ENCODE assay signal across 17 mouse cellular contexts in the genomic region with DNA sequence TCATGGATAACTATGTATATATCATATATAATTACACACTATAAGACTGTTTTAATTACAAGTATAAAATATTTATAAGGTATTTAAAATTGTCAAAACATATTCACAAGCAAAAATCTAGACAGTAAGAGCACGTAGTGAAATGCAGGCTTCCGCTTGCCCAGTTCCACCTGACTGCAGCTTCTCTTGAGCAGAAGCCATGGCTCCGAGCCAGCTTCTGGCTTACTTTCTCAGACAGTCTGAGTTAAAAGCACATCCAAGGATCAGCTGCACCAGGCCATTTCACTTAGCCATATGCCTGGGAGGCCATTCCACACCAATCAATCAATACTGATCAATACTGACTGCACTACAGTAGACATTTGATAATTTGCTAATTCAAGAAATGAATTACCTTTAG. TPM values are rescaled to one million over a fixed set of nuclear protein-coding genes. Genes with fewer than 3 reads are reported as not detected.
A peak's percentile ranks its signal among the peaks of the same experiment; 100 is the strongest.
DNase-seq lines count a peak whose midpoint lies in the region; ATAC-seq and TF ChIP-seq lines count a peak whose summit lies in the region.
"Had no signal": no experiment of that assay in that cellular context is flagged by ENCODE, and none has a peak within 500 bp of the region (broad histone marks: within the 10 kb centered on the region; RNA-seq: fewer than 3 reads in every experiment).

No protein-coding gene starts in this region.

- H3K9me3 ChIP-seq in hindbrain, postnatal 0 days (ENCODE audit: low read length), result no peaks in the 10 kb centered on the region
- no peaks in the 10 kb centered on the region for H3K9me3 ChIP-seq in hindbrain, embryonic 16.5 days (ENCODE audit: control insufficient read depth, low read length)
- no peaks in the 10 kb centered on the region for H3K9me3 ChIP-seq in hindbrain, embryonic 13.5 days
- H3K9me3 ChIP-seq: embryonic facial prominence, embryonic 12.5 days; forebrain, embryonic 12.5 days had no signal

- ATAC-seq in hindbrain, postnatal 0 days, result no peak
- no peak for ATAC-seq in hindbrain, embryonic 16.5 days
- no peak for ATAC-seq in hindbrain, embryonic 13.5 days (ENCODE audit: low FRiP score)
- ATAC-seq: activated CD4-positive, CD25-positive, alpha-beta regulatory T cell, adult 4 months; midbrain, embryonic 16.5 days had no signal

- H3K27ac ChIP-seq in hindbrain, postnatal 0 days, result no peak overlapping the region
- H3K27ac ChIP-seq in hindbrain, embryonic 16.5 days (ENCODE audit: low read depth, low read length), result no peak overlapping the region
- no peak overlapping the region for H3K27ac ChIP-seq in hindbrain, embryonic 13.5 days
- H3K27ac ChIP-seq: embryonic facial prominence, embryonic 12.5 days; forebrain, embryonic 12.5 days; kidney, postnatal 0 days; liver, embryonic 14.5 days had no signal

- no peaks in the 10 kb centered on the region for H3K27me3 ChIP-seq in hindbrain, postnatal 0 days (ENCODE audit: insufficient read depth, low read length)
- H3K27me3 ChIP-seq in hindbrain, embryonic 16.5 days (replicated peaks; ENCODE audit: control insufficient read depth, insufficient read depth, low read length), result no peaks in the 10 kb centered on the region
- H3K27me3 ChIP-seq in hindbrain, embryonic 13.5 days, result no peaks in the 10 kb centered on the region
- H3K27me3 ChIP-seq: embryonic facial prominence, embryonic 12.5 days; forebrain, embryonic 12.5 days had no signal

- no peaks in the 10 kb centered on the region for H3K4me1 ChIP-seq in hindbrain, postnatal 0 days (ENCODE audit: insufficient read depth, low read length)
- no peaks in the 10 kb centered on the region for H3K4me1 ChIP-seq in hindbrain, embryonic 16.5 days (ENCODE audit: control insufficient read depth, insufficient read depth, low read depth, low read length)
- H3K4me1 ChIP-seq in hindbrain, embryonic 13.5 days (replicated peaks), result peaks cover 6% of the 10 kb centered on the region; the same call in 1 of the 2 replicates
- H3K4me1 ChIP-seq: embryonic facial prominence, embryonic 12.5 days had no signal

- DNase-seq in hindbrain, postnatal 0 days (ENCODE audit: low spot score), result peak; percentile 61
- DNase-seq in right cerebral cortex, postnatal 10 days (ENCODE audit: low spot score in 2 of 2), result peak; percentile 38 to 44
- no peak for DNase-seq in right cerebral cortex, postnatal 36 days (ENCODE audit: low spot score in 2 of 2)
- DNase-seq in cerebellum, postnatal 10 days, result peak; percentile 71 to 77
- DNase-seq in skeletal muscle tissue, adult 2 months (ENCODE audit: low read depth, low spot score), result peak; percentile 31
- no peak for DNase-seq in adrenal gland, postnatal 25 days
- DNase-seq: thymus, postnatal 14 days had no signal

- TF ChIP-seq CTCF in hindbrain, postnatal 0 days (IDR thresholded peaks at IDR 0.05; ENCODE audit: low read depth), result no peak

- 62% methylated on average over 3 of the region's 3 CpGs for WGBS in hindbrain, postnatal 0 days
- WGBS in hindbrain, embryonic 16.5 days, result 71% methylated on average over 3 of the region's 3 CpGs
- WGBS in hindbrain, embryonic 13.5 days, result 69% methylated on average over 3 of the region's 3 CpGs

- H3K9ac ChIP-seq in hindbrain, postnatal 0 days (replicated peaks; ENCODE audit: low read length), result no peak overlapping the region
- no peak overlapping the region for H3K9ac ChIP-seq in hindbrain, embryonic 16.5 days (ENCODE audit: low read depth, low read length)
- no peak overlapping the region for H3K9ac ChIP-seq in hindbrain, embryonic 13.5 days
- H3K9ac ChIP-seq: embryonic facial prominence, embryonic 12.5 days; forebrain, embryonic 12.5 days; liver, embryonic 14.5 days had no signal

- H3K36me3 ChIP-seq in hindbrain, postnatal 0 days (ENCODE audit: insufficient read depth, low read length), result peaks cover 12% of the 10 kb centered on the region; the same call in 1 of the 2 replicates
- no peaks in the 10 kb centered on the region; the same call in 1 of the 2 replicates for H3K36me3 ChIP-seq in hindbrain, embryonic 16.5 days (ENCODE audit: control insufficient read depth, insufficient read depth, low read length)
- peaks cover 30% of the 10 kb centered on the region for H3K36me3 ChIP-seq in hindbrain, embryonic 13.5 days

- H3K4me3 ChIP-seq in hindbrain, postnatal 0 days (ENCODE audit: low read length), result no peak overlapping the region
- H3K4me3 ChIP-seq in hindbrain, embryonic 16.5 days (ENCODE audit: low read length), result no peak overlapping the region
- no peak overlapping the region for H3K4me3 ChIP-seq in hindbrain, embryonic 13.5 days
- H3K4me3 ChIP-seq: embryonic facial prominence, embryonic 12.5 days; forebrain, embryonic 12.5 days had no signal

- H3K4me2 ChIP-seq in hindbrain, postnatal 0 days (ENCODE audit: low read depth, low read length), result no peak overlapping the region
- H3K4me2 ChIP-seq in hindbrain, embryonic 16.5 days (ENCODE audit: low read length), result no peak overlapping the region
- no peak overlapping the region for H3K4me2 ChIP-seq in hindbrain, embryonic 13.5 days
- H3K4me2 ChIP-seq: embryonic facial prominence, embryonic 12.5 days; forebrain, embryonic 12.5 days; heart, embryonic 11.5 days had no signal

RNA-seq across cellular contexts. Expression of a gene that starts 10.5 kb away (rescaled TPM):
- 39.2 and 42.8 TPM in 2 replicates for total RNA-seq in hindbrain, postnatal 0 days (2014; rRNA removed)
- polyA plus RNA-seq in hindbrain, postnatal 0 days (2015; fragmentation: Nextera tagmentation; extraction: Ambion mirVana), result 58.9 and 59.0 TPM in 2 replicates
- polyA plus RNA-seq in hindbrain, embryonic 16.5 days (2015; fragmentation: Nextera tagmentation; extraction: Ambion mirVana), result 69.3 and 69.6 TPM in 2 replicates
- 65.9 and 67.2 TPM in 2 replicates for polyA plus RNA-seq in hindbrain, embryonic 13.5 days (2015; fragmentation: Nextera tagmentation; extraction: Ambion mirVana)
- 43.1 and 55.1 TPM in 2 replicates for total RNA-seq in adrenal gland, postnatal 25 days (2021)

RNA-seq across cellular contexts. Expression of a gene that starts 10.5 kb away (rescaled TPM):
- 20.1 and 30.4 TPM in 2 replicates for total RNA-seq in hindbrain, postnatal 0 days (2014; rRNA removed)
- polyA plus RNA-seq in hindbrain, postnatal 0 days (2015; fragmentation: Nextera tagmentation; extraction: Ambion mirVana), result 16.6 and 20.0 TPM in 2 replicates
- polyA plus RNA-seq in hindbrain, embryonic 16.5 days (2015; fragmentation: Nextera tagmentation; extraction: Ambion mirVana), result 24.8 and 30.7 TPM in 2 replicates
- polyA plus RNA-seq in hindbrain, embryonic 13.5 days (2015; fragmentation: Nextera tagmentation; extraction: Ambion mirVana), result 26.0 and 26.2 TPM in 2 replicates
- 6.8 and 9.2 TPM in 2 replicates for total RNA-seq in adrenal gland, postnatal 25 days (2021)

RNA-seq across cellular contexts. Expression of a gene that starts 48.4 kb away (rescaled TPM):
- not detected in 2 replicates for total RNA-seq in hindbrain, postnatal 0 days (2014; rRNA removed)
- polyA plus RNA-seq in hindbrain, postnatal 0 days (2015; fragmentation: Nextera tagmentation; extraction: Ambion mirVana), result 0.34 and 0.54 TPM in 2 replicates
- 0.69 and 0.78 TPM in 2 replicates for polyA plus RNA-seq in hindbrain, embryonic 16.5 days (2015; fragmentation: Nextera tagmentation; extraction: Ambion mirVana)
- polyA plus RNA-seq in hindbrain, embryonic 13.5 days (2015; fragmentation: Nextera tagmentation; extraction: Ambion mirVana), result 0.62 and 1.4 TPM in 2 replicates
- 1.2 TPM in 1 of 2 replicates, not detected in the other for total RNA-seq in adrenal gland, postnatal 25 days (2021)
- polyA plus RNA-seq: activated CD4-positive, CD25-positive, alpha-beta regulatory T cell, adult 4 months; neural tube, embryonic 14.5 days had no signal

RNA-seq across cellular contexts. Expression of a gene that starts 48.5 kb away (rescaled TPM):
- 14.8 and 17.4 TPM in 2 replicates for total RNA-seq in hindbrain, postnatal 0 days (2014; rRNA removed)
- polyA plus RNA-seq in hindbrain, postnatal 0 days (2015; fragmentation: Nextera tagmentation; extraction: Ambion mirVana), result 7.0 and 9.3 TPM in 2 replicates
- polyA plus RNA-seq in hindbrain, embryonic 16.5 days (2015; fragmentation: Nextera tagmentation; extraction: Ambion mirVana), result 12.0 and 15.1 TPM in 2 replicates
- 12.6 and 15.6 TPM in 2 replicates for polyA plus RNA-seq in hindbrain, embryonic 13.5 days (2015; fragmentation: Nextera tagmentation; extraction: Ambion mirVana)
- 6.9 and 9.8 TPM in 2 replicates for total RNA-seq in adrenal gland, postnatal 25 days (2021)

Comparison
In these comparisons a context has a peak if more than half of its experiments do, and no peak if none do; other contexts are left out.
1. DNase-seq: peak in hindbrain, postnatal 0 days (single experiment), right cerebral cortex, postnatal 10 days (2 of 2), cerebellum, postnatal 10 days (2 of 2) and skeletal muscle tissue, adult 2 months (single experiment); none in right cerebral cortex, postnatal 36 days (0 of 2) and adrenal gland, postnatal 25 days (single experiment).